Mouse (Mus musculus) midbrain, embryonic 10.5 days (tissue): Measurements from ENCODE around the gene Rbp2. TPM values are rescaled to one million over a fixed set of nuclear protein-coding genes. Genes with fewer than 3 reads are reported as not detected.

Source experiments
- DNase-seq: peaks from one replicate; pipeline ENCODE4 v3.0.0-alpha.2; 2017; ENCODE audit warnings: low spot score
- H3K27ac ChIP-seq: fragments of 300-500 bp; sonication (generic); replicated peaks from 2 replicates; pipeline ENCODE4 v1.5.1; 2016; ENCODE audit warnings: mild to moderate bottlenecking
- H3K27me3 ChIP-seq: fragments of 300-500 bp; sonication (generic); 2 replicates; pipeline ENCODE4 v1.6.1; 2016; ENCODE audit warnings: low read depth, mild to moderate bottlenecking; ENCODE audit not compliant: poor library complexity, severe bottlenecking
- H3K36me3 ChIP-seq: fragments of 300-500 bp; sonication (generic); 2 replicates; pipeline ENCODE4 v1.6.1; 2016; ENCODE audit warnings: mild to moderate bottlenecking, moderate library complexity
- H3K4me1 ChIP-seq: fragments of 300-500 bp; sonication (generic); 2 replicates; pipeline ENCODE4 v1.6.1; 2016
- H3K4me3 ChIP-seq: fragments of 300-500 bp; sonication (generic); 2 replicates; pipeline ENCODE4 v1.5.1; 2016; ENCODE audit warnings: mild to moderate bottlenecking, moderate library complexity
- H3K9me3 ChIP-seq: fragments of 300-500 bp; sonication (generic); replicated peaks from 2 replicates; pipeline ENCODE4 v1.6.1; 2016; ENCODE audit warnings: mild to moderate bottlenecking
- WGBS: fragments of 180-500 bp; shearing (Covaris S2); methylation state at CpG from one replicate; pipeline ENCODE4 v1.1.7; 2016; 5-methylcytosine and 5-hydroxymethylcytosine counted together
- polyA plus RNA-seq: library from polyadenylated mRNA; unstranded; fragments of >200 nt; fragmentation: Nextera tagmentation; extraction: Ambion mirVana; gene quantifications from 2 replicates; pipeline ENCODE4 v1.2.1, GENCODE M21; 2016

Rbp2 gene
- polyA plus RNA-seq, 1 experiment from 2014 or later, result 1.1 TPM

DNA sequence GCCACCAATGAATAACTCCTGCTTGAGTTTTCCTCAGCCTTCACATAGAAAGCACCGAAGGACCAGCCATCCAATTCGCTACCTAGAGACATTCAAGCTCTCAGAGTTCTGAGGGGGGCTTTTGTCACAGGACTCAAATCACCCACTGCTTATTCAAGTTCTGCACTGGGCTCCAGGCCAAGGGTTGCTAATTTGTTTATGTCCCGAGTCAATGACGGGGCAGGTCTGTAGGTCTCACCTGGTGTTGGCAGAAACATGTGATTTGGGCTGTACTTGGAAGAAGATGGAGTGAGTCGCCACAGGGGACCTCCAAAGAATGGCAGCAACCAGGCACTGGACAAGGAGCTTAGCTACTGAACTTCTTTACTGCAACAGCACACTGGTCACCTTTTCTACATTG is 5.2 kb downstream of the Rbp2 start:
- Histone ChIP-seq H3K9me3 (no peaks in the 10 kb centered on the region), H3K4me1 (no peaks in the 10 kb centered on the region), H3K36me3 (no peaks in the 10 kb centered on the region), H3K27ac (no peak overlapping the region), H3K27me3 (no peaks in the 10 kb centered on the region), H3K4me3 (no peak overlapping the region)
- WGBS, result 95% methylated on average over 5 of the region's 5 CpGs
- no peak for DNase-seq

DNA sequence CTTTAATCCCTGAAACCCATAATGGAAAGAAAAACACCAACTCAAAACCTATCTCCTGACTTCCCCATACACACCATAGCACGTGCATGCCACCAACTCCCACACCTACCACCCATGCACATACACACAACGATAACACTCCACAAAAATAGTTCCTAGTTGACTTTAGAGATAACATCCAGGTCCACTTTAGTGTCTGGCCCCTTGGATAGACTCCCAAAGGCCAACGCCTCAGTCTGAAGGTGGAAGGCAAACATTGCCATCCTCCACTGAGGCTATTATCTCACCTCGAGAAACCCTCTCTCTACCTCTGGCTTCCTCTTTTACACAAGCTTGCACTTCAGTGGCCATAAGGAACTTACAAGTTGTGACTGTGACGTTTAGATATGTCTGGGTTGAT is 6.3 kb downstream of the Rbp2 start:
- 86% methylated on average over 5 of the region's 5 CpGs for whole genome bisulfite sequencing
- peaks cover 2% of the 10 kb centered on the region; the same call in 1 of the 2 replicates for H3K4me1 ChIP-seq
- H3K9me3 ChIP-seq, result no peaks in the 10 kb centered on the region
- no peak for DNase-seq
- H3K36me3 ChIP-seq, result no peaks in the 10 kb centered on the region
- no peak overlapping the region for H3K4me3 ChIP-seq
- no peak overlapping the region for H3K27ac ChIP-seq
- H3K27me3 ChIP-seq, result no peaks in the 10 kb centered on the region

DNA sequence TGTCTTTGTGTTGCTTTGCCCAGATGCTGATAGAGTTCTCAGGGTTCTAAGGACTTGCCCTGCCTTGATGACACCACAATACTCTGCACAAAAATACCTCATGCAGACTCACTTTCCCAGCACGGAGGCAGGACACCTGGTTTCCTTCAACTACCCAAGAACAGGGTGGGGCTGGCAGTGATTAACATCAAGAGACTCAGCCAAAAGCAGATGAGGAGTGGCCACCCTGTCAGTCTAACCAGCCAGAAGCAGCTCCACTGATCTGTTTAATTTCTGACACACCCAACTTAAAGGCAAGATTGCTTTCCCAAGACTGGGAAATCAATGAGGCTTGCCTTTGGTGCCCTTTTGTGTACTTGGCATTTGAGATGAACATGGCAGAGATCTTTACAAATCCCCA is 6.9 kb downstream of the Rbp2 start:
- Histone ChIP-seq H3K9me3 (no peaks in the 10 kb centered on the region), H3K36me3 (no peaks in the 10 kb centered on the region), H3K27ac (no peak overlapping the region), H3K27me3 (no peaks in the 10 kb centered on the region), H3K4me3 (no peak overlapping the region), H3K4me1 (peaks cover 7% of the 10 kb centered on the region)
- no peak for DNase-seq
- 84% methylated on average over 1 of the region's 1 CpGs for WGBS

DNA sequence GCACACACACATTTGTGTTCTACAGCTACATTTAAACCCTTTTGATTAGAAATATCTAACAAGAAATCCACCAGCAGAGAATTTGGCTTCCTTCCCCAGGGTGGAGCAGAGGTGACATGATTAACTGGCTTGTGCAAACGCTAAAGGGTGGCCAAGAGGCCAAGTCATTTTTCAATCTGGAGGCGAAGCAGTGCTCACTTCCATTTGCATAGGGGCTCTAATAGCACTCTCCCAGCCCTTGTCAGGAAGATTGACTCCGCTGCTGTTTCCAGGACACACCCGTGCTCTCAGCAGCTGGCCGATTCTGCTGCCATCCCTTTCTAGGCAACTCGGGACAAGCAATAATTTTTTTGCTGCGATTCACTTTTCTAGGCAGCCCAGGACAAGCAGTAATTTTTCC is 11.2 kb downstream of the Rbp2 start:
- no peak overlapping the region for H3K4me3 ChIP-seq
- 64% methylated on average over 7 of the region's 7 CpGs for WGBS
- DNase-seq, result no peak
- no peaks in the 10 kb centered on the region for H3K36me3 ChIP-seq
- H3K9me3 ChIP-seq, result no peaks in the 10 kb centered on the region
- no peaks in the 10 kb centered on the region for H3K27me3 ChIP-seq
- H3K27ac ChIP-seq, result no peak overlapping the region
- peaks cover 24% of the 10 kb centered on the region for H3K4me1 ChIP-seq

DNA sequence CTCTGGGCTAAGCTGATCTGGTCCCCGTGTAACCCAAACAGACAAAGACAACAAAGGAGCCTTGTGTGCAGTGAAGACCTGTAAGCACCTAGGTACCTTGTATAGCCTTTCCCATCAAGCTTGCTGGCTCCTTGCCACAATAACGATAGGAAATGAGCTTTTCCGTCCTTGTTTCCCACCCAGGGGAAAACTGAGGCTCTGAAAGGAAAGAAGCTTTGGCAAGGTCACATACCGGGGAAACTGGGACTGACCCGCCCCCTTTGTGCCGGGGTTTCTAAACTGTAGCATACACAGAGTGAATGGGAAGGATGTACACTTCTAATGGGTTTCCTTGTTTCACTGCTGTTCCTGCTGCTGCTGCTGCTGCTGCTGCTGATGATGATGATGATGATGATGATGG is 12.1 kb downstream of the Rbp2 start:
- Histone ChIP-seq H3K36me3 (no peaks in the 10 kb centered on the region), H3K4me1 (peaks cover 24% of the 10 kb centered on the region), H3K27me3 (no peaks in the 10 kb centered on the region), H3K9me3 (no peaks in the 10 kb centered on the region), H3K4me3 (no peak overlapping the region), H3K27ac (no peak overlapping the region)
- no peak for DNase-seq
- whole genome bisulfite sequencing, result 74% methylated on average over 6 of the region's 6 CpGs

DNA sequence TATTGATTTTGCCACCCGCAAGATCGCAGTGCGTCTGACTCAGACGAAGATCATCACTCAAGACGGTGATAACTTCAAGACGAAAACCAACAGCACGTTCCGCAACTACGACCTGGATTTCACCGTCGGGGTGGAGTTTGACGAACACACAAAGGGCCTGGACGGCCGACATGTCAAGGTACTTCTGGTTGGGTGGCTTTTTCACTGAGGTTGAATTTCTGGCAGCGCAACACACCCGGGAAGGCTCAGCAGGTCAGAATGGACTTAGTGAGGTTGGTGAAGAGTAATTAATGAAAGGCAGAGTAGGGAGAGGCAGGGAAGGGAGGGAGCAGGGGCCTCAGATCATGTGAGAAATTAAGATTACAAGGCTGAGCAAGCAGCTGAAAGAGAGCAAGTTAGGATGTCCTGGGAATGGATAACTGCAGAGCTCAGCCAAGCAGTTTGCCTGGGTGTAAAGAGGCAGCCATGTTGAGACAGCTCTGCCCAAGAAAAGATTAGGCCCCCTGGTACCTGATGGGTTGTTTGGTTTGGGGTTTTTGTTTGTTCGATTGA is 12.9 kb downstream of the Rbp2 start:
- H3K27ac ChIP-seq, result no peak overlapping the region
- WGBS, result 90% methylated on average over 17 of the region's 17 CpGs
- no peaks in the 10 kb centered on the region for H3K9me3 ChIP-seq
- H3K27me3 ChIP-seq, result no peaks in the 10 kb centered on the region
- no peaks in the 10 kb centered on the region for H3K36me3 ChIP-seq
- H3K4me3 ChIP-seq, result no peak overlapping the region
- DNase-seq, result no peak
- H3K4me1 ChIP-seq, result peaks cover 24% of the 10 kb centered on the region

DNA sequence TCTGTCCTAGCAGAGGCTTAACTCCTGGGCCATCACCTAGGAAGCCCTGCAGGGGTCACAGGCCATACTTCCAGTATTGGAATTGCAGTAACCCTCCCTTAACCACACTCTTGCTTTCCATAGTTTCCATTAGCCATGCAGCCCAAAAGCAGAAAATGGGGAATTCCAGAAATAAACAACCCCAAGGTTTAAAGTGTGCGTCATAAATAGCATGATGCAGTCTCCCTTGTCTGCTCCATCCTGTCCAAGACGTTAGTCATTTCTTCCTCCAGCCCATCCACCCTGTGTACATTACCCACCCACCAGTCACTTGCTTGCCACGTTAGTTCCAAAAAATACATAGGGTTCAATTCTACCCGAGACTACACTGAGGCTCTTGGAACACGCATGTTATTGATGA is 13.7 kb downstream of the Rbp2 start:
- H3K9me3 ChIP-seq, result no peaks in the 10 kb centered on the region
- no peak overlapping the region for H3K27ac ChIP-seq
- no peaks in the 10 kb centered on the region for H3K27me3 ChIP-seq
- 91% methylated on average over 5 of the region's 5 CpGs for WGBS
- peaks cover 24% of the 10 kb centered on the region for H3K4me1 ChIP-seq
- DNase-seq, result no peak
- H3K36me3 ChIP-seq, result no peaks in the 10 kb centered on the region
- H3K4me3 ChIP-seq, result no peak overlapping the region

DNA sequence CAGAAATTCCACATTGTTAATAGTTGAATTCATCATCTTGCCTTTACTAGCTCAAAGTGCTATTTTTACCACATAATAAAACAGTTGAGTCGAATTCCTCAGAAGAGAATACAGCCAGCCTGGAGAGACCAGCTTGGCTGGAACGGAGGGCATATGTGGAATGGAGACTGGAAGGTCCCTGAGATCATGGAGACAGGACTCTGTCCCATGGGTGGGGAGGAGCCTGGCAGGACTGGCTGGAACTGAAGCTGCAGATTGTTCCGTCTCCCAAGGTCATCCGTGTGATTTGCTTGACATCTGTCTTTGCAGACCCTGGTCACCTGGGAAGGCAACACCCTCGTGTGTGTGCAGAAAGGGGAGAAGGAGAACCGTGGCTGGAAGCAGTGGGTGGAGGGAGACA is 21.6 kb downstream of the Rbp2 start:
- DNase-seq, result no peak
- Histone ChIP-seq H3K9me3 (no peaks in the 10 kb centered on the region), H3K4me1 (no peaks in the 10 kb centered on the region), H3K36me3 (no peaks in the 10 kb centered on the region), H3K4me3 (no peak overlapping the region), H3K27ac (no peak overlapping the region), H3K27me3 (no peaks in the 10 kb centered on the region)
- WGBS, result 85% methylated on average over 6 of the region's 6 CpGs

DNA sequence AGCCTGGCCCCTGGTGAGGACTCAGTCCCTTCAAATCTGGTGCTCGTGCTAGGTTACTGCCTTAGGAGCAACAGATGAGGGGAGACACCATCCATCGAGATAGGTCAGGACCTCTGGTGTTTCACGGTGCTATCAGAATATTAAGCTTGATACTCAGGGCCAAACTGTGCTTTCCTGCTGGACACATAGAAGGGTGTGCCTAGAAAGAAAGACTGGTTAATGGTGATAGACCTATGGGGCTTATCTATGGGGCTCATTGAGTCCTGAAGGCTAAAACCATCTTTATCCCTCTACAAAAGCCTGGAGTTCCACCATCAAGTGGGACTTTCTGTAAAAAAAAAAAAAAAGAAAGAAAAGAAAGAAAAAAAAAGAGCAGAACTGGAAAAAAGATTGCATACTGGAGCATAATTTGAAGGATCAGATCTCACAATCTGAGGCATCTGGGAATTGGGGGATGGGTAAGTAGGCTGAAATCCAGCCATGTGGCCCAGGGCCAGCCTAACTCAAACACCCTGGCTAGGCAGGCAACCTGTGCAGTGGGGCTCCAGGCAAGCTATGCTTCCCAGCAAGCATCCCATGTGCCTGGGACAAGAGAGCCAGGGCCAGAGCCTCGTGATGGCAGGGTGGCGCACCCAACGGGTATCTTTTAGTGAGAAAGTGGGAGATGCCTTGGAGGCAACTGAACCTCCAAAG is 24.6 kb downstream of the Rbp2 start:
- no peak overlapping the region for H3K4me3 ChIP-seq
- no peak for DNase-seq
- H3K27me3 ChIP-seq, result no peaks in the 10 kb centered on the region
- no peaks in the 10 kb centered on the region for H3K36me3 ChIP-seq
- no peaks in the 10 kb centered on the region for H3K4me1 ChIP-seq
- no peak overlapping the region for H3K27ac ChIP-seq
- WGBS, result 88% methylated on average over 6 of the region's 6 CpGs
- H3K9me3 ChIP-seq, result no peaks in the 10 kb centered on the region

DNA sequence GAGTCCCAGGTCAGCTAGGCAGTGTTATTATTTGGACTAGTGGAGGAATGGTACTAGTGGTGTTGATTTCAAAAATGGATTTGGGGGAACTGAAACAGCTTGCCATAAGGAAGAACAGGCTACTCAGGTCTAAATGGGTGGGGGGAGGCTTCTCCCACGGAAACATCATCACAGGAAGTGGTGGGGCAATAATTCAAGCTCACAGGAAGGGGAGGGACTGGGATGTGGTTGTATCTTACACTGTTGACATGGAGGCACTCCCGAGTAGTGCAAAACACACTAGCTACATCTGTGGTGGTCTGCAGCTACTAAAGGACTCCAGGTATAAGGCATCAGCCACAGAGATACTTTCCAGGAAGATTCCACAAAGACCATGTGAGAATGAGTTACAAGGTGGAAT is 38.0 kb downstream of the Rbp2 start:
- Histone ChIP-seq H3K27me3 (peaks cover 16% of the 10 kb centered on the region; the same call in 1 of the 2 replicates), H3K36me3 (no peaks in the 10 kb centered on the region), H3K4me3 (no peak overlapping the region), H3K4me1 (peaks cover 17% of the 10 kb centered on the region), H3K9me3 (no peaks in the 10 kb centered on the region), H3K27ac (no peak overlapping the region)
- no peak for DNase-seq
- 82% methylated on average over 2 of the region's 2 CpGs for WGBS

DNA sequence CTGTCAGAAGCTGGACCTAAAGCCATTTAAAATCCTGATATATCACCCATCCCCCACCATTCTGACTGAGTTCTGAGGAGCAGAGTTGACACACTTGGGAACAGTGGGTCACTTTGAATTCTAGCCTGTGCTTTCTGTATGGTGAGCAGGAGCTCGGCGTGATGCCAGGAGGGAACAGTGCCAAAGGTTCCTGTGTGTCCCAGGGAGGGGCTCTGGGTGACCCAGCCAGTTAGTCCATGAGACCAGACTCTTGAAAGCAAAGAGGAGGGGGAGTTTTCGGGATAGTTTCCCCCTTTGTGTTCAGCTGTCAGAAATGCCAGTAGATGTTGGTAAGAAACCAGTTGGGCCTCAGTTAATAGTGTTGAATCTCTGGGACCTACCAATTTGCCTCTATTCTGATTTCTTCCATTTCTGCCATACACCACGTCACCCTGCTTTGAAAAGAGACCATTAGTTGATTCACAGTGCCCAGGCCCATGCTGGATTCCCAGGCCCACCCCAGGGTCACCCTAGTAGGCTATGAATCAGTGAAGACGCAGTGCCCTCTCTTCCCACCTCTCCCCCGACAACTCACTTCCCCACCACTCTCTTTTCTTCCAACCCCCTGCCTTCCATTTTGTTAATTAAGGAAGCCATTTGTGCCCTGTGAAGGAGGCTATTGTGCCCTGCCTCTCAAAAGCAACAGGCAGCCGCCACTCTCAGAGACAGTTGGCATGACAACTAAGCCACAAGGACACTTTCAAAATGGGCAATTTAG is 39.0 kb downstream of the Rbp2 start:
- Histone ChIP-seq H3K27ac (no peak overlapping the region; the same call in 1 of the 2 replicates), H3K9me3 (no peaks in the 10 kb centered on the region), H3K36me3 (no peaks in the 10 kb centered on the region), H3K4me1 (peaks cover 17% of the 10 kb centered on the region), H3K4me3 (no peak overlapping the region), H3K27me3 (peaks cover 16% of the 10 kb centered on the region; the same call in 1 of the 2 replicates)
- WGBS, result 47% methylated on average over 7 of the region's 7 CpGs
- no peak for DNase-seq

DNA sequence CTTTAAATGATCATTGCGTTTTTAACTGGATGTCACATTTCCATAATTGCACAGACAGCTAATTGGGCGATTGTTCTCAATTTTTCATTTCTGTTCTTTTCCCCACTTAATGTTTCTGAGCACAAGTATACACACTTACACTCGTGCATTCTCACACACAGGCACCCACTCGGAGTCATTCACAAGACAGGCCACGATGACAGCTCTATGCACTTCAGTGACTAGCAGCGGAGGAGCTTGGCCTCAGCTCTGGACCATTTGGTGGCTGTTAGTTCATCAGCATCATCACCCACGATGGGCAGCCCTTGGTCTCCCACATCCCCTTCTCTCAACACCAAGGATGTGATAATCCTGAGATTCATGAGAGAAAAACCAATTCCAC is 39.6 kb downstream of the Rbp2 start:
- 56% methylated on average over 7 of the region's 7 CpGs for WGBS
- Histone ChIP-seq H3K36me3 (no peaks in the 10 kb centered on the region), H3K27ac (no peak overlapping the region), H3K4me3 (no peak overlapping the region), H3K4me1 (peaks cover 17% of the 10 kb centered on the region), H3K9me3 (no peaks in the 10 kb centered on the region), H3K27me3 (peaks cover 16% of the 10 kb centered on the region; the same call in 1 of the 2 replicates)
- no peak for DNase-seq

DNA sequence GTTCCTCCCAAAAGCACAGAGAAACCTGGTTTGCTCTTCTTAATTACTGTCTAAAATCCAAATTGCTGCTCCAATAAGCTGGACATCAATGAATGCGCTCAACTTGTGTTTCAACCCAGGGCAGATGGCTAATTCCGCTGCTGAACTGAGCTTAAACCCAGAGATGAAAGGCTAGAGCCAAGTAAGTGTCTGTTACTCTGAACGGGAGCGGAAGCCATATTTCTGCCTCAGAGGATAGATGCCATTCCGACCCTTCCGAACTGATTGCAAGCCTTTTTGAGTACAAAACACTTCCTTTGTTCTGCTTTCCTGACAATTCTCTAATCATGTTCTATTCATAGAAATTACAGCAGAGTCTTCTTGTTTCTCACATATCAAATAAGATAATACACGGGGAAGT is 41.3 kb downstream of the Rbp2 start:
- H3K27me3 ChIP-seq, result peaks cover 16% of the 10 kb centered on the region; the same call in 1 of the 2 replicates
- no peaks in the 10 kb centered on the region for H3K9me3 ChIP-seq
- H3K4me3 ChIP-seq, result no peak overlapping the region
- H3K4me1 ChIP-seq, result peaks cover 17% of the 10 kb centered on the region
- no peak for DNase-seq
- no peaks in the 10 kb centered on the region for H3K36me3 ChIP-seq
- WGBS, result 87% methylated on average over 7 of the region's 7 CpGs
- H3K27ac ChIP-seq, result no peak overlapping the region
